Mouse (Mus musculus) right cerebral cortex, postnatal 25 days (tissue): ENCODE measurements around the gene Olfr1447.

Experiments used
- DNase-seq: peaks from one replicate; pipeline ENCODE4 v3.0.0; 2022

The Olfr1447 gene

GRCm38 (mm10) chr19:12903643-12904042 lies at the start of gene Olfr1447:
Gene Olfr1447, minus strand, starts transcription at chr19:12903743.
- no peak for DNase-seq

GRCm38 (mm10) chr19:12949958-12950357 lies 46.4 kb upstream of the Olfr1447 start, which contains the start of gene Olfr1450:
Gene Olfr1450, plus strand, starts transcription at chr19:12950258.
- no peak for DNase-seq

- no peak for DNase-seq
These were observed 27.0 kb upstream of the Olfr1447 start, which contains the start of gene Olfr1449 for GRCm38 (mm10) chr19:12930540-12930939. Gene Olfr1449, plus strand, starts transcription at chr19:12930840.

- DNase-seq: no peak
These were observed 20.8 kb upstream of the Olfr1447 start, which contains the start of gene Olfr1448 for GRCm38 (mm10) chr19:12924319-12924718. Gene Olfr1448, minus strand, starts transcription at chr19:12924419.

GRCm38 (mm10) chr19:12893424-12893823 lies 10.1 kb downstream of the Olfr1447 start, which contains the start of gene Olfr1446:
Gene Olfr1446, minus strand, starts transcription at chr19:12893524.
- DNase-seq: no peak

- no peak for DNase-seq
These were observed 20.0 kb downstream of the Olfr1447 start, which contains the start of gene Olfr1445 for GRCm38 (mm10) chr19:12883555-12883954. Gene Olfr1445, plus strand, starts transcription at chr19:12883855.

- no peak for DNase-seq
These were observed 46.6 kb downstream of the Olfr1447 start, which contains the start of gene Olfr1444 for GRCm38 (mm10) chr19:12856983-12857382. Gene Olfr1444, plus strand, starts transcription at chr19:12857283.
